Mouse (Mus musculus) 3T3-L1 (cell line): ENCODE data around the gene Pgap3.

Source experiments
- DNase-seq: peaks from one replicate; pipeline ENCODE4 v3.0.0-alpha.2; 2015; ENCODE audit warnings: low read depth, low spot score

The Pgap3 gene

DNA sequence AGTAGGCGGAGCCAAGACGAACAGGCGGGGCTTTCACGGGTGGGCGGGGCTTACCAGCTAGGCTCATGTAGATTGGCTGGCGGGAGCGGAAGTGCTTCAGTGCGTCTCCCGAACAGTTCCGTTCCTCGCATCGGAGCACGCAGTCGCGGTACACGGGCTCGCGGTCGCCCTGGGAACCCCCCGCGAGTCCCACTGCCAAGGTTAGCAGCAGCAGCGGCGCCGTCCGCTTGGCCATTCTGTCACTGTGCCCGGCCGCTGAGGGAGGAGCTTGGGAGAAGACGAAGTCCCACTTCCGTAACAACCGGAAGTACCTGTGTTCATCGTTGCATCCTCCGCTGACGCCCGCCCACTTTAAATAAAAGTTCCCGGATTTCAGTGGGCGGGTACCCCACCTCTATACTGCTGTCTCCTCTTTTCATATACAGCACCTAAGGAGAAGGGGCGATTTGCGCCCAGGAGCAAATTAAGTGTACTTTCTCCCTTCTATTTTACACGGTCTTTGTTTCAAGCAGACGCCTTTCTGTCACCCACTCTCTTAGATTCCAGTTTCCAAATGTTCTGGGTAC lies at the start of gene Pgap3:
Gene Pgap3, minus strand, starts transcription at position 330 of the 566 bp plus-strand sequence.
- peak; percentile 95 for DNase-seq

DNA sequence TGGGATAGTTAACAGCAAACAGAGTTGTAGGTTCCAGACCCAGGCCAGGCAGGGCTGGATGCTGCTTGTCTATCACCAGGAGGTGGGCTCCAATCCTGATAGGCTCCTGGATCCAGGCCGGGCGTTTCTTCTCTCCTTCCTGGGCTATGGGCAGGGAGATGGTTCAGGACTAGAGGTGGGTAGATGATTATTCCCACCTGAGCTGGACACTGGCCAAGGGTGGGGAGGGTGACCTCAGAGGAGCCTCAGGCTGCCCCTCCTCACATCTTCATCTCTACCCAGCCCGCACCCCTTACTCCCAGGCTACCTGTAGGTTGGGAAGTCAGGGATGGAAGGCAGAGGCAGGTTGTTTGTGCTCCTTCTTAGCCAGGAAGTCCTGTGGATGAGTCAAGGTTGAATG lies 49.1 kb upstream of the Pgap3 start:
- DNase-seq = no peak

- no peak for DNase-seq
Measured at GRCm38 (mm10) chr11:98448191-98448790, 48.0 kb upstream of the Pgap3 start.

DNA sequence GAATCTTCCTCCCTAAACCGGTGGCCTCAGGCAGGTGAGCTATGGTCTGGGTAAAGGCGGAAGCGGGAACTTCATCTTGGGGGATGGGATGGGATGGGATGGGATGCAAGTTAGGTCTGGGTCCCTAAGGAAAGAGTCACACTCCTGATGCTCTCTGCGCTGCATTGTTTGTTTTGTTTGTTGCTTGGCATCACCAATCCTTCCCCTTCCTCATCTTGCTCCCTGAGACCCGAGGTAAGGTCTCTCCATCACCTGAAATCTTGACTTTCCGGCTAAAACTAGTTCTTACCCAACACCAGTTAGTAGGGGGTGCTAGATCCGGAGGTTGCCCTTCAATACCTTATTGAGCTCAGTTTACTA lies 47.2 kb upstream of the Pgap3 start:
- no peak for DNase-seq

DNA sequence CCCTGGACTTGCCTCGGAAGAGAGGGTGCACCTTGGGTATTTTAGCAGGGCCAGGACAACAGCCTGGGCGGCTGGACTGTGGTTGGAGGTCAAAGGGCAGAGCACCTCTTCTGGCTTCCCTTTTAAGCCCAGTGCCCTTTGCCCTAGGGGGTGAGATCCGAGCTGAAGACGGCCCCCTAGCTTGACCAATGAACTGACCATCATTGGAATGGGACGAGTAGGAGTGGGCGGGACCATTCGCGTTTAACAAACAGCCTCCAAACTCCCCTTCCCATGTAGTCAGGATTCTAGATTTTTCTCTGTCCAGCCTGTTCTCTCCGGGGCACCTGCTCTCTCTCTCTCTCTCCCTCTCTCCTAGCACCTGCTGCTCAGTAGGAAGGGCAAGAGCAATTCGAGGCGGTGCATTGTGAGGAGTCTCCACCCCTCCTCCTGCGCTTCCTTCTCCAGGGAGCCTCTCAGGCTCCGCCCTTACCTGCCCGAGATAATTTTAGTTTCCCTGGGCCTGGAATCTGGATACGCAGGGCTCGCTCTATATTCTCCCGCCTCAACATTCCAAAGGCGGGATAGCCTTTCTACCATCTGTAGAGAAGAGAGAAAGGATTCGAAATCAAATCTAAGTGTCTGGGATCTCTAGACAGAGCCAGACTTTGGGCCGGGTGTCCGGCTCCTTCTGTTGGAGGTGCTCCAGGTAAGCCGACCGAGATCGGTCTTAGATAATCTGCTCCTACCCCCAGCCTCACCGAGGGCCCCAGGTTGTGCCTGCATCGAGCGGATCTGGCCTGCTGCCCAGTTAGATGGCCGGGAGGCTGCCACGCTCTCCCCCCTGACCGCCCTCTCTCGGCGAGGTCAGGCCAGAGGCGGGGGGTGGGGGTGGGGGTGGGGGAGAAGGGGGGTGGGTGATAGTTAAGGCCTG lies 46.5 kb upstream of the Pgap3 start:
- no peak for DNase-seq

GRCm38 (mm10) chr11:98446213-98446561 lies 45.9 kb upstream of the Pgap3 start, which contains the start of gene Grb7:
Grb7 (plus strand) TSS chr11:98446394.
- DNase-seq = no peak

- no peak for DNase-seq
Measured at GRCm38 (mm10) chr11:98445679-98446078, 45.4 kb upstream of the Pgap3 start.

DNA sequence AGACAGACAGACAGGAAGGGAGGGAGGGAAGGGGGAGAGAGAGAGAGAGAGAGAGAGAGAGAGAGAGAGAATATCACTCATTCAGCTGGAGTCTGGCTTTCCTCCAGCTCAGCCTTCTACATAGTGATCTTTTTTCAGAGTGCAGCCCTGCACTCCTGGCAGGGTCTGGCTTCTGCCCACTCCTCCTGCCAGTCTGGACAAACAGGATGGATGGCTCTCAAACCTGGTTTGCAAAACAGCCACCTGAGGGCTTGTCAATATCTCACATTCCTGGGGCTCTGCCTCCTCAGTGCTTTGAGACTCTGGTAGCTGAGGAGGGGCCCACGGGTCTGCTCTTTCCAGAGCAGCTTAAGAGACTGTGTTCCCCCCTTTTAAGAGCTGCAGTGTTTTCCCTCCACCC lies 44.9 kb upstream of the Pgap3 start:
- DNase-seq = no peak

DNA sequence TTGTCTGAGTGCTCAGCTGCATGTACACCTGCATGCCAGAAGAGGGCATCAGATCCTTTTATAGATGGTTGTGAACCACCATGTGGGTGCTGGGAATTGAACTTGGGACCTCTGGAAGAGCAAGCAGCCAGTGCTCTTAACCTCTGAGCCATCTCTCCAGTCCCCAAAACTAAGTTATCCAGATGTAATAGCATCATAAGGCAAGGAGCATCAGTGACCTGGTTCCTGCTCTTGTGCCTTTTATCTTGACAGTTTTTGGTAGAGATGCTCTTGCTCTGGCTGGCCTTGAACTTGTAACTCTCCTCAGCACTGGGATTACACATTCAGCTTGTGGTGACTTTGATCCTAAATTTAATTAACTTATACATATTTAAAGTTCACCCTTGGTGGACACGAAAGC lies 43.4 kb upstream of the Pgap3 start:
- no peak for DNase-seq

- peak; percentile 91 for DNase-seq
Measured at GRCm38 (mm10) chr11:98438331-98439158, 38.3 kb upstream of the Pgap3 start, which contains the start of gene Mien1. Mien1 (minus strand) TSS chr11:98438991.

GRCm38 (mm10) chr11:98437441-98437840 lies 37.2 kb upstream of the Pgap3 start:
- no peak for DNase-seq

GRCm38 (mm10) chr11:98435723-98436122 lies 35.4 kb upstream of the Pgap3 start:
- no peak for DNase-seq

GRCm38 (mm10) chr11:98431743-98432502 lies 31.6 kb upstream of the Pgap3 start:
- no peak for DNase-seq

DNA sequence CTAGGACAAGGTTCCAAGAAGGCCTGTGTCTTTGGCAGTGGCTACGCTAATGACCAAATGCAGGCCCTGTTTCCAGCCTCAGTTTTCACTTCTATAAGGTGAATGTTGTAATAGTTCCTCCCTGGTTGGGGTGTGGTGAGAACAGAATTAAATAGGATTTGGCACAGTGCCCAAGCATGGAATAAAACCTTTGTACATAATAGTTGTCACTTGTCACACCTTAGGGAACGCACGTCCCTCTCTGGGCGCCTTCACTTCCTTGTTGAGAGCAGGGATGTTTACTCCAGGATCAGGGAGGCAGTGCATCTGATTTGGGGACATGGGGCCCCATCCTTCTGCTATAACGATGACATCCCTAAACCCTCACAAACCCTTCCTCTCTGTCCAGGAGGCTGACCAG lies 28.1 kb upstream of the Pgap3 start:
- no peak for DNase-seq

DNA sequence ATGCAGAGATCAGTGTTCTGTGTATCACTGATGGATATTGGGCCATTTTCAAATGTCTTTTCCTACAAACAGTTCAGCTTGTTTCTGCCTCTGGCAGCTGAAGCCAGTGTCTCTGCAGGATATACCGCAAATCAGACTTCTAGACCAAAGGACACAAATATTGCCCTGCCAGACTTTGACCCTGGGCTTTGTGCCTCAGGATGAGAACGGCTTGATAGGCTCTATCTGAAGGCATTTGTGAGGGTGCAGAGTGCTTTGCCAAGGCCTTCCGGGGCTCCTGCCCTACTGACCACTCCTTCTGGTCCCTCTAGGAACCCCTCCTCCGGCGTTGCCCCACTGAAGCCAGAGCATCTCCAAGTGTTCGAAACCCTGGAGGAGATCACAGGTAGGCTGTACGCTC lies 26.3 kb upstream of the Pgap3 start:
- no peak for DNase-seq

- DNase-seq = no peak
Measured at GRCm38 (mm10) chr11:98418939-98419547, 18.8 kb upstream of the Pgap3 start.

GRCm38 (mm10) chr11:98418273-98418672 lies 18.0 kb upstream of the Pgap3 start:
- no peak for DNase-seq

- no peak for DNase-seq
Measured at GRCm38 (mm10) chr11:98417074-98417473, 16.8 kb upstream of the Pgap3 start.

GRCm38 (mm10) chr11:98414162-98414561 lies 13.9 kb upstream of the Pgap3 start:
- DNase-seq = no peak

DNA sequence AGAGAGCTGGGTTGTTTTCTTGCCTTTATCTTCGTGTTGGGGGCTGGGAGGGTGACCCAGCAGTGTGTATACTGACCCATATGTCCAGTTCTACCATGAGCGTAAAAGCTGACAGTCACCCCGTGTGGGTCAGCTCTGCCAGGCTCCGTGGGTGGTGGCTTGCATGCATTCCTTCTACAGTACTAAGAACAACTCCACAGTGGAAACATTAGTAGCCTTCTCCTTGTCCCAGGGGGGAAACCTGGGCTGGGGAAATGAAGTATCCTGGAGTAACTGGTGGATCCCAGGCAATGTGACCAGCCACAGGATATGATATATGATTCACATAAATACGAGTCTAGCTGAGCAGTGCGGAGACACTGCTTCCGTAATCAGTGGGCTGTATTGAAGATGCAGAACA lies 13.4 kb upstream of the Pgap3 start:
- peak; percentile 72 for DNase-seq
